Mouse (Mus musculus) layer of hippocampus, adult 6 months (tissue): Measurements from ENCODE around the gene Col20a1. TPM values are rescaled to one million over a fixed set of nuclear protein-coding genes. Genes with fewer than 3 reads are reported as not detected.

Source experiments
- long read RNA-seq, 2 experiments: library from polyadenylated mRNA; unstranded; transcript quantifications; one replicate each; pipeline ENCODE4 v2.0.0; 2019 to 2020
- polyA plus RNA-seq: library from polyadenylated mRNA; unstranded; fragments of <200 nt; fragmentation: Nextera tagmentation; gene quantifications from 2 replicates; pipeline ENCODE4 v1.2.3, GENCODE M21; 2021

Gene Col20a1
- polyA plus RNA-seq: 0.09 and 0.28 TPM in 2 replicates
- long read RNA-seq, experiment 1, partial matches to known transcripts: 0 of 1 reads
- long read RNA-seq, experiment 1, other reads (novel, unspliced or antisense): 1 of 1 reads
- long read RNA-seq, experiment 2, partial matches to known transcripts: 0 of 1 reads
- long read RNA-seq, experiment 2, other reads (novel, unspliced or antisense): 1 of 1 reads

DNA sequence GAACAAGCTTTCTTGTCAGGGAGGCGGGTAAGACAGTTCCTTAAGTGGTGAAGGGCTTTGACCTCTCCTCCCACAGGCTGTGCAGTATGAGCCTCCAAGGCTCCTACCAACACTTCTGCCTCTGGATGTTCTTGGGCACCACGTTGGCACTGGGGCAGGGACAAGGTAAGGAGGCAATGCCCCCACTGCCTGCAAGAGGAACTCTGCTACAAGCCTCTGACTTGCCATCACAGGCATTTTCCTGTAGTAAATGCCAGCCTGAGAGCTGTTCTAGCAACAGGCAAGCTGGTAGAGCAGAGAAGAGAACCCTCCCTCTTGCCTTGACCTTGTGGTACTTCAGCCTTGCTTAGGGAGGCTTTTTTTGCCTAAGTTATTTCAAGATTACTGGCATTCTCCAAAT lies at the start of gene Col20a1:
Gene Col20a1 (plus strand): TSS at position 87 of the 400 bp plus-strand sequence.

DNA sequence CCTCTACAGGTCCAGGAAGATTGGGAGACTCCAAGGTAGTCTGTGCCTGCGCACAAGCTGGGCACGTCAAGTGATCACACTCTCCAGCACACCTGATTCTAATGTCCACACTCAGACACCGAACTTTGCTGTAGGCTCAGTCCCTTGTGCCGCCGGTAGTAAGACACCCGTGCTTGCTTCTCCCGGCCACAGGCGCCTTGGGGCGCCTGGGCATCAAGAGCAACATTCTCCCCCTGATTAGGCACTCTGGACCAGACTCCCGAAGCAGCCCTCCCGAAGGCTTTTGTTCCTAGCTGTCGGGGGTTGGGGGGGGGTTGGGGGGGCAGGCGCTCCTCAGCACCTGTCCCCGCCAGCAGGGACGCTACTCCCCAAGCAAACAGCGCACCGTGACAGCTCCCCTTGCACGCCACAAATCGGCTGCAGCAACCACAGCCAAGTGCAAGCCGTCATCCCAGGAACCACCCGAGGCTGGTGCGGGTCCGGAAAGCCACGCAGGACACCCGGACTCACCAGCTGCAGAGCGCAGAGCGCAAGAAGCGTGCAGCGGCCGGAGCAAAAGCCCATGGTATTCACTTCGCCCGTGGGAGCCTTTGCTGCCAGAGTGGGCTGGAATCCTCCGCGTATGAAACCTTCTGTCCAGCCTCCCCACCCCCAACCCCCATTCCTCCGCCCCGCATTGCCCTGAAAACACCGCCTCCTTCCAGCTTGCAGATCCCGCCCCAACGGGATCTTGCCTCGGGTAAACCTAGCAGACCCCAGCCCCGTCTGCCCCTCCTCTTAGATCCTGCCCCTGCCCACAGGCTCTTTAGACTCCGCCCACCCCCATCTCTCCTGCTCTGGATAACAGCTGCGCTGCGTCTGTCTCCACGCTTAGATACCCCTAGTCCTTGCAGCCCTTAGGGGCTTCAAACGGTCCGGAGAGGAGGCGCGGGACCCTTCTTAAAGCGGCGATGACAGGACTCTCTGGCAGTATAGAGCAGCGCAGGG lies 32.0 kb upstream of the Col20a1 start, which contains the start of gene Nkain4:
Gene Nkain4 (minus strand): TSS at position 639 of the 987 bp plus-strand sequence.

DNA sequence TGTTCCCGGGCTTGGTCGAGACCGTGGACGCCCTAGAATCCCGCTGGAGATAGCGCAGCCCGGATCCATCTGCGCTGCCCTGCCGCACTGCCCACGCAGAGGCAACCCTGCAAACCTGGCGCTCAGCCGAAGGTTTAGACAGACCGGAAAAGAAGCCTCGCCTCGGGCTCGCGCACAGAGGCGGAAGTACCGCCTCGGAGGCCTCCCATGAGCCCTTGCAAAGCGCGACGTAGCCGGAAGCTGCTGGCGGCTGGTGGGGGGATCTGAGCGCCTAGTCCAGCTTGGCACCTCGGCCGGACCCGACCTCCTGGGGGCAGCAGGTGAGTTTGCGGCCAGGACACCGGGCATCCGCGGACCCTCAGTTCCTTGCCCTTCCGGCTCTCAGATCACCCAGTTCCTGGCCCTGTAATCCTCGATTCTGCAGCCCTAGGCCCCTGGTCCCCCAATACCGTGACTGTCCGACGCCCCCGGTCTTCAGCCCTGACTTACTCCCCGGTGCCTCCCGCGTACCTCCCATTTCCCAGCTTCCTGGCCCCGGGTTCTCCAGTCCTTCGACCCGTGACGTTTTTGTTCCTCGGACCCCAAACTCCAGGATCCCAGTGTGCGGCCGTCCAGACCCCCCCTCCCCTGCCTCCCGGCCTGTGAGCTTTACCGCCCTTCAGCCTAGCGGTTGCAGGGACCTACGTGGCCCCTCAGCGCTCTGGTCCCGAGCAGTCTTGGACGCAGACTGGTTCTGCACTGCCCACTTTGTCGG lies 19.1 kb upstream of the Col20a1 start, which contains the start of gene Arfgap1:
Gene Arfgap1 (plus strand): TSS at position 216 of the 754 bp plus-strand sequence.

DNA sequence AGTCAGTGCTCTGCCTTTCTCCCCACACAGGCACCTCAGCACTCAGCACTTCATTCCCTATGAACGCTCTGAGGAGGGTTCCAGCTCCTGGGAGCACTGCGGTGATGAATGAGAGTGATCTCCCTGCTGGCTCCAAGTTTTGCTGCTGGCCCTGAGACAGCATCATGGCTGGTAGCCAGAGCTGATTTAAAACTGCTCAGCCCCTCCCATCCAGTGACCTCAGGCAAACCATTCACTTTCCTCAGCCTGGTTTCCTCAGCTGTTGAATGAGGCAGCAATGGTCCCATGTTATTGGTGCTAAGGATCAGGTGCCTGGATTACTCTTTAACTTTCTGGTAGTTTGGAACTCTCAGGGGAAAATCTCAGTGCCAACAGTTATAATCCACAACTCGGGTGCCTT lies 57.1 kb downstream of the Col20a1 start, which contains the start of gene Chrna4:
Gene Chrna4 (minus strand): TSS at position 110 of the 400 bp plus-strand sequence.

Other genes with a start within 250 kb of the Col20a1 start
- 0.18 and 0.19 TPM in 2 replicates for gene Bhlhe23, start 209.6 kb upstream of the Col20a1 start, polyA plus RNA-seq
- gene Ythdf1, start 65.6 kb upstream of the Col20a1 start, polyA plus RNA-seq: 5.2 and 5.4 TPM in 2 replicates
- 0.48 and 0.62 TPM in 2 replicates for gene Birc7, start 57.5 kb upstream of the Col20a1 start, polyA plus RNA-seq
- gene Nkain4, start 31.8 kb upstream of the Col20a1 start, polyA plus RNA-seq: 160 and 162 TPM in 2 replicates
- 88.1 and 93.7 TPM in 2 replicates for gene Arfgap1, start 19.3 kb upstream of the Col20a1 start, polyA plus RNA-seq
- 11.1 and 15.5 TPM in 2 replicates for gene Chrna4, start 57.0 kb downstream of the Col20a1 start, polyA plus RNA-seq
- gene Kcnq2, start 148.8 kb downstream of the Col20a1 start, polyA plus RNA-seq: 29.0 and 36.4 TPM in 2 replicates
- gene Eef1a2, start 170.5 kb downstream of the Col20a1 start, polyA plus RNA-seq: 211 and 291 TPM in 2 replicates
- 180 and 191 TPM in 2 replicates for gene Ppdpf, start 200.7 kb downstream of the Col20a1 start, polyA plus RNA-seq
- not detected in 2 replicates for gene Ptk6, start 216.3 kb downstream of the Col20a1 start, polyA plus RNA-seq
- gene Srms, start 226.7 kb downstream of the Col20a1 start, polyA plus RNA-seq: 0.20 and 0.21 TPM in 2 replicates
- gene Fndc11, start 233.5 kb downstream of the Col20a1 start, polyA plus RNA-seq: 0.40 and 0.74 TPM in 2 replicates